Mouse (Mus musculus): ENCODE results near the gene Eif4a2. TPM values are rescaled to one million over a fixed set of nuclear protein-coding genes. Genes with fewer than 3 reads are reported as not detected.

The Eif4a2 gene
- total RNA-seq, 2 experiments from 2014 or later: 505 to 659 TPM

DNA sequence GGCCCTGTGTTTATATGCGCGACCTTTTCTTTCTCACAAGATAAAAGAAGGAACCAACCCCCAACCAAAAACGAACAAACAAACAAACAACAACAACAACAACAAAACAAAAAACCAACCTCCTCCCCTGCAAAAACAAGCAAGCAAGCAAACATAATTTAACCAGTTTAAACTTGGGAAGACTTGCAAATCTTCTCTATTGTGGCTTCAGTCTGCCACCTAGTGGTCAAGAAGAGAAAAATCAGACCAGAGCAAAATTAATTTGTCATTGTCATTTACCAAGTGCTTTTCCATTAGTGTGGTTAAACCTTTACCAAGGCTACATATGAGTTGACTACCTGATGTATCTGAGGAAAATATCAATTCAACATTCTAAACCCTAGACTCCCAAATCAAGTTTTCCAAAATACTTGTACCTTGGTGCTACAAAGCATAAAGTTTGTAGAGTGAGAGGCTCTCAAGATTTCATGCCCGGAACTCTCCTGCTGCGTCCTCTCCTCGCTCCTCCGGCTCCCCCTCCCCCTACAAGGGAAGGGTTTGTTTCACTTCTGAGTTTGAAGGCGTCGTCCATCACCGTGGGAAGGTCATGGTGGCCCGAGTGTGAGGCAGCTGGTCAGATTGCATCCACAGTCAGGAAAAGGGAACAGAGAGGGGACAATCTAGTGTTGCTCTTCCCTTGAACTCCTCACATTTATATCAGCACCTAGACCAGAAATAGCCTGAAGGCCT lies 28.3 kb downstream of the Eif4a2 start:
- peak in 1 of 2 experiments; percentile 36 for DNase-seq

DNA sequence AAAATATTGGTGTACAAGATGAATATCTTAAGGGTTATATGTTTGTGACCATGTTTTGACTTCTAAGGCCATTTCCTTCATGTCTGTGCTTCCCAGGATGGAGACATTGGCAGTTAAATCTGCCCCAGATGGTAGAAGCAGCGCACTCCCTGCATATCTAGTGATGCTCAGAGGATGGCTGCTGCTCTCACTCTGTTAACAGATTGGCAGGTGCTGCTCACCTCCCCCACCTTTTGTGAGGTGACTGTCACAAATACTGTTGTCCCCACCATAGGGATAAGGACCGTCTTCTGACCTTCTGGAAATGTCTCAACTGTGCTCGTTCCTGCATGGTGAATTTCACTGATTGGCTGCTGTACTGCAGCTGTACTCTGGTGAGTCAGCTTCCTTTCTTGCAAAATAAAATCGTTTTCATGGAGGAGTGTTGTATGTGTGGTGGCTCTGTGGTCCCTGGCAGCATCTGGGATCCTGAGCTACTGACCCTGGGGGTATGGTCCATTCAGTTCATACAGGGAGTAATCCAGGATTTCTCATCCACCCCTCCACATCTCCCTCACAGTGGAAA lies 29.2 kb downstream of the Eif4a2 start:
- DNase-seq: no peak

DNA sequence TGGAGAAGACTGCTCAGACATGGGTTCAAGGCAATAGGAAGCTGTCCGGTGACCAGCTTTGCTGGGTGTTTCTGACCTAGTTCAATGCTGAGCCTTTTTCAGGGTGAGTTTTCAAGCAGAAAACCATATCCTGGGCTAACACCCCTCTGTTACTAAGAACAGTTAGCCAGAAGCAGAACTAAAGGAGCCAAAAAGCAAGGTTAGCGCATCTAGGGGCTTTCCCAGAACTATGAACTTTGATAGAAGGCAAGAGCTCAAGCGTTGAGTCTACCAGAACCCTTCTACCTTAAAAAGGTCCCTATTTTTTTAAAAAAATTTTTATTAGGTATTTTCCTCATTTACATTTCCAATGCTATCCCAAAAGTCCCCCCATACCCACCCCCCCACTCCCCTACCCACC lies 33.7 kb downstream of the Eif4a2 start:
- DNase-seq: no peak

DNA sequence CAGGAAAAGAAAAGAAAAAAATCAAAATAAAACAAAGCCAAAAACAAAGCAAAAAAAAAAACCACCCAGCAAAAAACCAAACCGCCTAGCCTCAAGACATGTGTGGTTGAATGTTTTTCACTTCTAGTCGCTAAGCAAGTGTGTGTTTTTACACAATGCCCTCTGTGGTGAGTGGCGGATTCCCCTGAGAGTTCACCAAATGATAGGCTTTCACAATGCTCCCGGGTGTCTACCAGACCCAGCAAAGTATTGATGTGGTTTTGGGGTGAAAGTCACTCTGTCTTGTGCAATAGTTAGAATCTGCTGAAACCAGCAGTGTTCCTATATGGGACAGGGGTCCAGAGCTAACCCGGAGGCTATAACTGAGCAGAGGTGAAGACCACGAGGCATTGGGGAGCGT lies 37.1 kb downstream of the Eif4a2 start:
- no peak for DNase-seq

DNA sequence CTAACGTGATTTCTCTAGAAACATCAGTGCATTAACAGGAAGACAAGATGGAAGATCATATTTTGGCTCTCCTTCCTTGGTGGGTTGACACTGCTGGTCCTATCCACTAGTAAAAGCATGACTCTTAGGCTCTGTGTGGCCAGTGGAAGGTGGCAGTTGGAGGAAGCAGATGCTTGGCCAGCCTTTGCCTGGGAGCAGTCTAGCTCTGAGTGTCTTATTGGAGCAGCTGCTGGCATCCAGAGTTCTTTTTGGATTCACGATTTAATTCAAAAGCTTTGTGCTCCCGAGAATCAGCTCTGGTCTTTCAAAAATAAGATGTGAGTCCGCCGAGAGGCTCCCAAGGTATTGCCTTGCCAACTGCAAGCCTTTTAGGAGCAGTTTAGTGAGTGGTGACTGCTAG lies 38.0 kb downstream of the Eif4a2 start:
- no peak for DNase-seq

DNA sequence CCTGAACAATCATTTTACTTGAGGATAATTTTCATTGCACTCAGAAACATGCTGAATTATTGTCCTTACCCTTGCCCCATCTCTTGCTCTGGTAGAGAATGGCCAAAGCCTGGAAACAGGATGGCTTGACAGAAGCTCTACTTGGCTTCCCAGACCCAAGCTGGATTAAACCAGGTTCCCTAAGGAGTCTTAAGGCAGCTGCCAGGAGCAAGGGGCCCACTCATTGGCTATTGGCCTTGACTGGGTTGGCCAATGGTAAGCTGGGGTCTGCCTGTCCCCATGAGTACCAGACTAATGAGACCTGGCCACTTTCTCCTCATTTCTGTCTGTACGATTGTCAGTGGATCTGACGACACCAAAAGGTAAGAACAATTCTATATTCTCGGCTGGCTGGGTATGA lies 39.0 kb downstream of the Eif4a2 start, which contains the start of gene Adipoq:
Adipoq (plus strand) TSS at position 257 of the 400 bp plus-strand sequence.
- DNase-seq: peak in 1 of 2 experiments; percentile 27

DNA sequence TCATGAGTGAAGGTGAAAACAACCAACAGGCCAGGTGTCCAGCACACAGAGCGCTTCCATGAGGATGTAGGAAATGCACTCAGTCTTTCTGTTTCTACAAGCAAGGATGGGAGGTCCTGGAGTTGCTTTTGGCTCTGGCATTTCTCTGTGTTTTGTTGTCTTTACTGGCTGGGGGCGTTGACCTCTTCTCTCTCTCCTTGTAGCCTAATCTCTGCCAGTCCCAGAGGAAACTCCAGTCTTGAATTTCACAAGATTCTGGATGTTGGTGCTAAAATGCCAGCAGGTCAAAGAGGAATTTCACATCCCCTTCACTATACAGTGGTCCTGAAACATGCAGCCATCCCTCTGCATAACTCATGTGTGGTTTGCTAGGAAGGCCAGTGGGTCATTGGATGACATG lies 41.7 kb downstream of the Eif4a2 start:
- DNase-seq: no peak

DNA sequence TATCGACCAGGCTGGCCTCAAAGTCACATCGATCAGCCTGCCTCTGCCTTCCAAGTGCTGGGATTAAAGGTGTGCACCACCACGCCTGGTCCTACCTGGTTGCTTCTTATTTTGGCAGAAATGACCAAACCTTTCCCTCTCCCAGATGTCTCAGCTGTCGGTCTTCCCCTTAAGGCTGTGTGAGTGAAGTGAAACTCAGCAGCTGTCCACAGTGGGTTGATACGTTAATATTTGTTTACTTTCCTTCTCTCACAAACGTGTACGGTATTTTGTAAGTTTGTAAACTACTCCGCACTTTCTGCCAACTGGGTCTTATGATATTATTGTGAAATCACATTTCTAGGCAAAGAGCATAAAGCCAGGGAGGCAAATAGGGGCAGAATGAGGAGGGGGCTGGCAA lies 42.2 kb downstream of the Eif4a2 start:
- no peak for DNase-seq

DNA sequence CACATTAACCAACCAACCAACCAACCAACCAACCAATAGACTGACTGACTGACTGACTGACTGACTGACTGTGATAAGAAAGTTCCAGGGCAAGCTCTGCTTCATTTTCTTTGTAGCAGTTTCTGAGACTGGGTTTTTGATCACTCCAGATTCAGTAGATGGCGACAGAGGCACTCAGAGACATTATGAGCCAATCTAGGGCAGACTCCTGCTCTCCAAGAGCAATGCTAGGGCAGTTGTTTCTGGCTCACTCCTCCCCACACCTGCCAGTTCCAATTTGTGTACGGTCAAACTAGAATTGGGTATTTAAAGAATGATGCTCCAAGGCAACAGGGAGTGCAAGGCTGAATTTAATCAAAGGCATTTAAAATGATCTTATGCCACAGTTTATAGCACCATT lies 44.2 kb downstream of the Eif4a2 start:
- peak; percentile 46 to 63 for DNase-seq

DNA sequence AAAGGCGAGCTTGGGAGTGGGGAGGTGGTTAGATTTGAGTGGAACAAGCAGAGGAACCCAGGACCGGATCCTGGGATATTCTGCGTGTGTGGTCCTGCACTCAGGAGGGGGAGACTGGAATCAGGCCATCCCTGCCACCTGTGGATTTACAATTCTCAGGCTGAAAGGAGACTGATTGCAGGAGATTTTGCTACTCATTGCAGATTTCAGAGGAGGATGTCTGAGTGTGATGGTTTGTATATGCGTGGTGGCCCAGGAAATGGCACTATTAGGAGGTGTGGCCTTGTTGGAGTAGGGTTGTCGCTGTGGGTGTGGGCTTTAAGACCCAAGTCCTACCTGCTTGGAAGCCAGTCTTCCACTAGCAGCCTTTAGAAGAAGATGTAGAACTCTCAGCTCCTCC lies 47.0 kb downstream of the Eif4a2 start:
- no peak for DNase-seq

DNA sequence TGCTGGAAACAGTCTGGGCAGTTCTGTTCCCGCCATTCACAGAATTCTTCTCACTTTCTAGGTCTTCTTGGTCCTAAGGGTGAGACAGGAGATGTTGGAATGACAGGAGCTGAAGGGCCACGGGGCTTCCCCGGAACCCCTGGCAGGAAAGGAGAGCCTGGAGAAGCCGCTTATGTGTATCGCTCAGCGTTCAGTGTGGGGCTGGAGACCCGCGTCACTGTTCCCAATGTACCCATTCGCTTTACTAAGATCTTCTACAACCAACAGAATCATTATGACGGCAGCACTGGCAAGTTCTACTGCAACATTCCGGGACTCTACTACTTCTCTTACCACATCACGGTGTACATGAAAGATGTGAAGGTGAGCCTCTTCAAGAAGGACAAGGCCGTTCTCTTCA lies 49.8 kb downstream of the Eif4a2 start:
- no peak for DNase-seq

DNA sequence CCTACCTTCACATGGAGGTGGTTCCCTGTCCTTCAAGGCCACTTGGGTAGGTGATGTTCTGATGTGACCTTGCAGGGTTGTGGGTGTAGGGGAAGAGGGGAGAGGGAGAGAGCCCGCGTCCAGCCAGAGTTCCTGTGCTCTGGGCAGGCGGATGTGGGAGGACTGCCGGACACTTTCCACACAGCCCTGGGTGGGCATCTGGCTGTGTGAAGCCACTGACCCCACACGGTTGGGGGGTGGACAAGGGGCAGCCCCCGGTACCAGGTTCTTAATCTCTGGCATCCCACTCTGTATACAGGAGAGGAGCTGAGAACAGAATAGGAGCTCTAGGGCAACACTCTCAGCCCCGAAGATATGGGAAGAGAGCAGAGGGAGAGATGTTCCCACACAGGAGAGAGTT lies 51.0 kb downstream of the Eif4a2 start:
- no peak for DNase-seq

DNA sequence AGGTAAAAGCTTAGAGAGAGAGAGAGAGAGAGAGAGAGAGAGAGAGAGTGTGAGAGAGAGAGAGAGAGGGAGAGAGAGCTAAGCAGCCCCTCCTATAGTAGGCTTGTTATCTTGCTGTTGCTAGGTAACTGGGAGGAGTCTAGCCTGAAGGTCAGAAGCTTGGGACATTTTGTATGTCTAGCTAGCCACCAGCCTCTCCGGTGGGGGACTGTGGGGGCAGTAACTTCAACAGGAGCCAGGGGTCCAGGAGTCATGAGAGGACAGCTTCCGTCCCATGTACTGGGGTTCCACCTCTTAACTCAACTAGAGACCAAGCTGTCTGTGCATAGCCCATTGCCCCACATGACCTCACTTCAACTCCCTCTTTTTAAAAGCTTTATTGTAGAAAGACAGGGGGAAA lies 51.7 kb downstream of the Eif4a2 start:
- DNase-seq: peak; percentile 37 to 39

DNA sequence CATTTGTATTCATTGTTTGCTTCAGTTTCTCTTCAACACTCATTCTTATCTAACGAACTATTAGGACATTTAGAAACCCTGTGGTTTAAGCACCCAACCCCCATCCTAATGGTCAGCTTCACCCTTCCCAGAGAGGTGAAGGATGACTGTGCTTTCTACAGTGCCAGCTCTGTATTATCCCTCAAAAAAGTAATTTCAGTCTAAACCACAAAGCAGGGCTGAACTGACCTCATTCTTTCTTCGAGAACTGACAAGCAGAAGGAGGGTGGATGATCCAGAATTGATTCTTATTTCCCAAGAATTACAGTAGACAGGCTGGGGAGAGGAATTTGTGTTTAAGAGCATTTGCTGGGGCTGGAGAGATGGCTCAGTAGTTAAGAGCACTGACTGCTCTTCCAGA lies 52.5 kb downstream of the Eif4a2 start:
- peak; percentile 20 to 36 for DNase-seq

DNA sequence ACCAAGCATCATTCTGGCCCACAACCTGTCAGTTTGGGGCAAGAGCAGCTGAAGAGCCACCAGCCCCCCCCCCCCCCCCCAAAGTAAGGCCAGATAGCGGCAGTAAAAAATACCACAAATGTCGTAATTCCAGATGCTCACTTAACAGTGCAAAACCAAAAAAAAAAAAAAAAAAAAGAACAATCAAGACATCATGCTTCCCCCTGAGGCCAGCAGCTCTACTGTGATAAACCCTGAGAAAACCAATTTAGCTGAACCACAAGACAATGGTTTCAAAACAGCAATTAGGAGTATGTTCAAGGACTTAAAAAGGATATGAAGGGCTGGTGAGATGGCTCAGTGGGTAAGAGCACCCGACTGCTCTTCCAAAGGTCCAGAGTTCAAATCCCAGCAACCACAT lies 54.9 kb downstream of the Eif4a2 start:
- DNase-seq: no peak

Small RNA genes within 50 kb of the gene (microRNA-seq; reads per million reads assigned to microRNA genes)
- gene Gm49346: 6.7 reads per million, percentile 18 among the genes with 10 or more reads in this experiment

Other genes with a start within 250 kb of the Eif4a2 start
- 10 to 100 TPM; 17.7 to 24.9 TPM for gene Tbccd1, start 249.8 kb upstream of the Eif4a2 start, total RNA-seq (2021)
- 10 to 100 TPM; 80.8 to 81.5 TPM for gene Dnajb11, start 249.6 kb upstream of the Eif4a2 start, total RNA-seq (2021)
- gene Ahsg, start 216.2 kb upstream of the Eif4a2 start, total RNA-seq (2021): 1 to 10 TPM; 1.6 to 7.1 TPM
- gene Fetub, start 189.1 kb upstream of the Eif4a2 start, total RNA-seq (2021): 10 to 100 TPM in 1 of 2 experiments, 1 to 10 TPM in 1; 2.6 to 69.1 TPM
- gene Hrg, start 156.4 kb upstream of the Eif4a2 start, total RNA-seq (2021): under 1 TPM; 0.30 to 0.69 TPM
- gene Kng2, start 78.0 kb upstream of the Eif4a2 start, total RNA-seq (2021): 1 to 10 TPM; 3.7 to 9.0 TPM
- gene Kng1, start 49.6 kb upstream of the Eif4a2 start, total RNA-seq (2021): 1 to 10 TPM in 1 of 2 experiments, under 1 TPM in 1; 0.36 to 1.3 TPM
- gene Rfc4, start 20.3 kb downstream of the Eif4a2 start, total RNA-seq (2021): 1 to 10 TPM; 8.8 TPM
- gene Adipoq, start 39.1 kb downstream of the Eif4a2 start, total RNA-seq (2021): 100 to 1,000 TPM; 289 to 393 TPM
- 10 to 100 TPM; 45.5 to 49.5 TPM for gene St6gal1, start 117.3 kb downstream of the Eif4a2 start, total RNA-seq (2021)

All from adrenal gland, postnatal 36 days (tissue).